Mouse (Mus musculus) ES-E14 (cell line): ENCODE measurements around the gene Mt3. TPM values are rescaled to one million over a fixed set of nuclear protein-coding genes. Genes with fewer than 3 reads are reported as not detected.

Experiments used
- DNase-seq: peaks from one replicate; pipeline ENCODE4 v3.0.0-alpha.2; 2013; ENCODE audit warnings: low read depth, low spot score
- H3K27ac ChIP-seq: 2 replicates; pipeline ENCODE4 v1.5.1; 2012; ENCODE audit warnings: low read depth, mild to moderate bottlenecking, low read length, moderate library complexity, mixed read lengths; ENCODE audit not compliant: poor library complexity, insufficient read depth, severe bottlenecking
- H3K36me3 ChIP-seq: 2 replicates; pipeline ENCODE4 v1.6.1; 2012; ENCODE audit warnings: mild to moderate bottlenecking, low read length, moderate library complexity, mixed read lengths; ENCODE audit not compliant: control insufficient read depth, poor library complexity, insufficient read depth, severe bottlenecking
- H3K4me1 ChIP-seq, 2 experiments: fragments of 150-350 bp in 1 of 2; sonication (generic) in 1 of 2; 2 replicates each; pipeline ENCODE4 v1.6.1; 2012; ENCODE audit warnings: low read length in 2 of 2, mild to moderate bottlenecking in 1 of 2, mixed read lengths in 1 of 2; ENCODE audit not compliant: control insufficient read depth in 2 of 2, insufficient read depth in 2 of 2, poor library complexity in 1 of 2
- H3K4me3 ChIP-seq, 2 experiments: fragments of 150-350 bp in 1 of 2; sonication (generic) in 1 of 2; 2 replicates each; pipeline ENCODE4 v1.5.1; 2012; ENCODE audit warnings: low read length in 2 of 2, low read depth in 1 of 2, mild to moderate bottlenecking in 1 of 2, mixed read lengths in 1 of 2; ENCODE audit not compliant: insufficient read depth in 1 of 2, poor library complexity in 1 of 2, severe bottlenecking in 1 of 2
- H3K9ac ChIP-seq: 2 replicates; pipeline ENCODE4 v1.6.1; 2012; ENCODE audit warnings: low read depth, mild to moderate bottlenecking, low read length, mixed read lengths; ENCODE audit not compliant: poor library complexity, insufficient read depth, severe bottlenecking
- H3K9me3 ChIP-seq: fragments of 150-350 bp; sonication (generic); 2 replicates; pipeline ENCODE4 v1.6.1; 2012; ENCODE audit warnings: low read depth, mild to moderate bottlenecking, low read length; ENCODE audit not compliant: control insufficient read depth, insufficient read depth
- CHD2 ChIP-seq: IDR thresholded peaks from 2 replicates; pipeline ENCODE4 v1.6.1; 2014; ENCODE audit warnings: mild to moderate bottlenecking, low read depth, low read length, inconsistent platforms
- HCFC1 ChIP-seq: IDR thresholded peaks from 2 replicates; pipeline ENCODE4 v1.6.1; 2012; ENCODE audit warnings: low read length, inconsistent platforms, borderline replicate concordance; ENCODE audit not compliant: insufficient read depth
- MAFK ChIP-seq: IDR thresholded peaks from 2 replicates; pipeline ENCODE4 v1.6.1; 2014; ENCODE audit warnings: mild to moderate bottlenecking, low read depth, low read length, inconsistent platforms; ENCODE audit not compliant: insufficient read depth
- ZC3H11A ChIP-seq: IDR thresholded peaks from 2 replicates; pipeline ENCODE4 v1.6.1; 2012; ENCODE audit warnings: low read depth, mild to moderate bottlenecking, inconsistent platforms, low read length, borderline replicate concordance
- ZNF384 ChIP-seq: IDR thresholded peaks from 2 replicates; pipeline ENCODE4 v1.6.1; 2012; ENCODE audit warnings: low read depth, low read length, inconsistent platforms
- in situ Hi-C, 2 experiments: fragments of 600-800 bp; cut with MboI; formaldehyde crosslinking; loops; one replicate each; pipeline ENCODE4 v1.15.1; 2025; ENCODE audit warnings: low sequenced_read_pairs in 2 of 2, inconsistent platforms in 1 of 2; ENCODE audit not compliant: unreplicated experiment in 2 of 2
- total RNA-seq: library from RNA; depleted of rRNA; stranded (reverse); fragments of 300-350 nt; gene quantifications from 2 replicates; pipeline ENCODE4 v1.2.3, GENCODE M21; 2012

Gene Mt3
- total RNA-seq, 1 experiment: 6.6 TPM

DNA sequence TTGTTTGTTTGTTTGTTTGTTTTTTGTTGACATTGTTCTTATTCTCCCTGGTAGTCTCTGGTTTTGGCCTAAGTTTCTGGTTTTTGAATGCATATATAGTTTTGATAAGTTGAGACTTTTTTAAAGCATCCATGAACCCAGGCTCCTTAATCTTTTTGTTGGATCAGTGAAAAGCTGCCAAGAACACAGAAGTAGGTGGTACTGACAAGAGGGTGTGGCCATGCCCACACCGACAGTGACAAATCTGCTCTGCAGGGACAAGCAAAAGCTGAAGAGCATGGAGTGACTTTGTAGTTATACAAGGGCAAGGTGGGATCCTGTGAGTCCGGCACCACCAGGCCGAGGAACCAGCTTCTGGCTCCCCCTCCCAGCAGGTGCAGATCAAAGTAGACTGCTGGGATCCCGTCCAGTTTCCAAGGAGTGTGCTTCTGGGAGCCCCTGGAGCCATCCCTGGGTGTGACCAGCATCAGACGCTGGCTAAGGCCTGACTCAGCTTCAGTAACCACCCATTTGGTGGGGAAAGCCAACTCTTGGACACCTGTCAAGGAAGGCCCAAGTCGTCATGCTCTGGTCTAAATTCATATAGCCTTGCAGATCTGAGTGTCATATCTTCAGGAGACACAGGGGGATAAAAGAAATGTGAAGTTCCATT is 41.8 kb upstream of the Mt3 start:
- Histone ChIP-seq H3K9ac (no peak overlapping the region), H3K4me1 (no peaks in the 10 kb centered on the region), H3K36me3 (no peaks in the 10 kb centered on the region), H3K27ac (no peak overlapping the region), H3K9me3 (no peaks in the 10 kb centered on the region), H3K4me3 (no peak overlapping the region)
- DNase-seq: no peak
- in situ Hi-C loops: no loop called here
- TF ChIP-seq ZNF384: no peak
- TF ChIP-seq CHD2: no peak
- TF ChIP-seq HCFC1: no peak

DNA sequence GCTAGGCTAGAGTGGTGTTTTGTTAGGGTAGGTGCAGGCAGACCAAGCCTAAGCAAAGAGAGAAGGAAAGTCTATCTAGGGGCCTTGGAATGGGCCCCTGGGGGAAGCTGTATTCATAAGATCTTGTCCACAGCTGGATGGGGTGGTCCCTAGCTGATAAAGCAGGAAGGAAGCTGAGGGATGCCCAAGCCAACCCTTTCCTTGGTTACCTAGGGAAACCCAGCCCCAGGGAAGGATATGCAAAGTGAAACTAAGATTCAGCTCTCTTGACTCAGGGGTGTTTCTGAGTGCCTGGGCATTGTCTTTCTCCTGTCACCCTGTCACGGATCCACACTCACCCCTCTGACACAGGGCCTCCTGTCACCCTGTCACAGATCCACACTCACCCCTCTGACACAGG is 39.0 kb upstream of the Mt3 start:
- Histone ChIP-seq H3K4me3 (no peak overlapping the region), H3K4me1 (no peaks in the 10 kb centered on the region), H3K27ac (no peak overlapping the region), H3K9me3 (no peaks in the 10 kb centered on the region), H3K9ac (no peak overlapping the region), H3K36me3 (no peaks in the 10 kb centered on the region)
- in situ Hi-C loops: no loop called here
- no peak for TF ChIP-seq MAFK
- TF ChIP-seq ZNF384: no peak
- no peak for DNase-seq

DNA sequence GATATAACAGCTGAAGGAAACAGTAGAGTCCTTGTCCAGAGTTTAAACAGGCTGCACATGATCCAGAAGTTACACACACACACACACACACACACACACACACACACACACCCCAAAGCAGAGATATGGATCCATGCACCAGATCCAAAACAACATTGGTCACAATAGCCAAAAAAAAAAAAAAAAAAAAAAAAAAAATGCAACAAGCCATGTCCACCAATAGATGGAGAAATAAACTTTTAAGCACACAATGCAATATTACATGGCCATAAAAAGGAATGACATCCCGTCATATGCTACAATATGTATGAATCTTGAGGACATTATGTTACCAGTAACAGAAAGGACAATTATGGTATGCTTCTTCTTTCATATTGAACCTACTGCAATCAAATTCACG is 38.4 kb upstream of the Mt3 start:
- in situ Hi-C loops: no loop called here
- TF ChIP-seq ZNF384 (0 out of 2 replicates have a peak, but pooled peaks have one; percentile 15), ZC3H11A (no peak), CHD2 (no peak), HCFC1 (no peak), MAFK (no peak)
- Histone ChIP-seq H3K9me3 (no peaks in the 10 kb centered on the region), H3K4me3 (no peak overlapping the region), H3K9ac (no peak overlapping the region), H3K27ac (no peak overlapping the region), H3K36me3 (no peaks in the 10 kb centered on the region), H3K4me1 (no peaks in the 10 kb centered on the region)
- DNase-seq: no peak

DNA sequence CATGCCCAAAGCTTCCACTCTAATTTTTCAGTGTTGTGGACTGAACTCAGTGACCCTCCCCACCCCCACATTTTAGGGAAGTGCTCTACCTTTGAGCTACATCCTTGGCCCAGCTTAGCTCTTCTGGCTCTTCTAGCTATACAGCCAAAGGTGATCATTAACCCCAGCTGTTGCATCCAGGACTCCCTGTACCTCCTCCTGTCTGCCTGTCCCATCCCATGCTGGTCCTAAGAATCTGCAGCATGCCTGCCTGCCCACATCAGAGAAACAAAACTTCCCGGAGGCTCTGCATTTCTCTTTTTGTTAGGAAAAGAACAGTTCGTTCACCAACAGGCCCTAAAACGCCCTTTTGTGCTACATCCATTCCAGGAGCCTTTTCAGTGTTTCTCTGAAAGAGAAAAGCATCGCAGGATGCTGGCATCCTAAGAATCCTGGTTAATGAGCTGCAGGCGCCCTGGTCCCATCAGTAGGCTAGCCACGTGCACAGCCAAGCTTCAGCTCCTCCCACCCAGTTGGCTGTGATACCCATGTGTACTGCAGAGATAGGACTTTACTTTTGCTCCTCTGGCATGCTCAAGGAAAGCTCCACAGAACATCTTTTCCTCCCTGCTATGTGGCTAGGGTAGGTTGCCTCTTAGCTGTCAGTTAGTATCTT is 33.5 kb upstream of the Mt3 start:
- Histone ChIP-seq H3K9ac (no peak overlapping the region), H3K27ac (no peak overlapping the region), H3K36me3 (no peaks in the 10 kb centered on the region), H3K4me1 (peaks cover 0 to 3% of the 10 kb centered on the region in 2 experiments; a peak in 2 of 4 replicates), H3K9me3 (no peaks in the 10 kb centered on the region), H3K4me3 (no peak overlapping the region)
- no peak for DNase-seq
- in situ Hi-C loops: no loop called here
- TF ChIP-seq HCFC1 (no peak), ZC3H11A (no peak), ZNF384 (no peak), CHD2 (no peak), MAFK (no peak)

DNA sequence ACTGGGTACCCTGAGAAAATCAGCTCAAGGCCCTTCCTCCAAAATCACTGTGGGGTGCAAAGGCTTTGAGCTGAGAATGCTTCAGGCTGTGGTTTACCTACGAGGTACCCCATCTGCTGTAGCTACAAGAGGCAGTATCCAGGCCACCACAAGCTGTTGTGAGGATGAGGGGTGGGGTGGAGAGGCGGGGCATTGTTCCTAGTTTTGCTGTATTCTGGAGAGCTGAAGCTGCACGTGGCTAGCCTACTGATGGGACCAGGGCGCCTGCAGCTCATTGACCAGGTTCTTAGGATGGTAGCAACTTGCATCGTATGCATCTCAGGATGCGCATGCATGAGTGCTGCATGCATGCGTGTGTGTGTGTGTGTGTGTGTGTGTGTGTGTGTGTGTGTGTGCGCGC is 30.8 kb upstream of the Mt3 start:
- H3K9ac ChIP-seq: no peak overlapping the region
- peaks cover 0 to 3% of the 10 kb centered on the region in 2 experiments; a peak in 2 of 4 replicates for H3K4me1 ChIP-seq
- no peak overlapping the region for H3K4me3 ChIP-seq
- no peak overlapping the region for H3K27ac ChIP-seq
- H3K36me3 ChIP-seq: no peaks in the 10 kb centered on the region
- DNase-seq: no peak
- no peak for TF ChIP-seq HCFC1
- TF ChIP-seq CHD2: no peak
- TF ChIP-seq ZC3H11A: no peak
- TF ChIP-seq ZNF384: no peak
- in situ Hi-C loops: no loop called here
- no peaks in the 10 kb centered on the region for H3K9me3 ChIP-seq
